Mouse (Mus musculus): ENCODE results near the gene Naa25. TPM values are rescaled to one million over a fixed set of nuclear protein-coding genes. Genes with fewer than 3 reads are reported as not detected.

The Naa25 gene
- total RNA-seq, 1 experiment, result 92.3 TPM

DNA sequence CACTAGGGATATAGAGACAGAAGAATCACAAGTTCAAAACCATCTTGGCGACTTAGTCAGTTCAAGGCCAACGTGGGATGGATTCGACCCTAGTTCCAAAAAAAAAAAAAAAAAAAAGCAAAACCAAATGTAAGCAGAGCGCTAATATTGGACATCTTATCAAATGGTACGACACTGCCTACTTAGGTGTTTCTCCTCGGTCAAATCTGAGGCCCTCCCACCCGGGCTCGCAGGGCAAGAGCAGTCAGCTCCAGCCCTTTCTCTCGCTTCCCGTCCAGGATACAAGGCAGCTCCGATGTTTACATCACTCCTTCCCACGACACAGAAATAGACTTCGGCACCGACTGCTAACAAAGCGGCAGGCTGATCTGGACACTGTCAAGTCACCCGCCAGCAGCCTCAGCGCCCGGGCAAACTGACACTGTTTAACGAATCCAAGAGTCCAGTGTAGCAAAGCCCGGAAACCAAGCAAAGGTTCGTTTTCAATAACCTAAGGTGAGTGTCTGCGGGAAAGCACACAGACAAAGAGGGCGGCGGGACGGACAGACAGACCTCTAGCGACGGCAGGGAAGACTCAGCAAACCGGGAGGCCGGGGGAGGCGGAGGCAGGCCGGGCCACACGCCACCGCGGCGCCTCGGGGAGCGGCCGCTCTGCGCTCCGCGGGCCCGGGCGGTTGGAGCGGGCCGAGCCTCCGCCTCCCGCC lies 12.8 kb upstream of the Naa25 start:
- no peak for TF ChIP-seq HCFC1 (IDR thresholded peaks at IDR 0.05; ENCODE audit: borderline replicate concordance, insufficient read depth, low read length)
- 0 out of 2 replicates have a peak, but pooled peaks have one; percentile 67 for TF ChIP-seq ZNF384 (IDR thresholded peaks at IDR 0.05; ENCODE audit: low read depth, low read length)
- peaks cover 0 to 4% of the 10 kb centered on the region in 2 experiments; a peak in 1 of 4 replicates for H3K4me1 ChIP-seq (ENCODE audit: control insufficient read depth in 2 of 2, insufficient read depth in 2 of 2, low read length in 2 of 2, poor library complexity in 1 of 2)
- in situ Hi-C loops (cut with MboI; ENCODE audit: low sequenced_read_pairs in 2 of 2, unreplicated experiment in 2 of 2), result loop anchor here in 1 of 2 experiments (10.0 kb wide), 1 partner anchor 170 kb away; no protein-coding TSS in a partner anchor
- H3K27ac ChIP-seq (ENCODE audit: insufficient read depth, low read depth, low read length, poor library complexity, severe bottlenecking), result no peak overlapping the region
- H3K4me3 ChIP-seq (ENCODE audit: insufficient read depth in 1 of 2, low read depth in 1 of 2, low read length in 2 of 2, poor library complexity in 1 of 2, severe bottlenecking in 1 of 2), result peak overlapping the region; percentile 73 to 78
- H3K9me3 ChIP-seq (ENCODE audit: control insufficient read depth, insufficient read depth, low read depth, low read length), result no peaks in the 10 kb centered on the region
- H3K36me3 ChIP-seq (ENCODE audit: control insufficient read depth, insufficient read depth, low read length, poor library complexity, severe bottlenecking), result no peaks in the 10 kb centered on the region
- DNase-seq (ENCODE audit: low read depth, low spot score), result no peak
- peak overlapping the region; percentile 76 for H3K9ac ChIP-seq (ENCODE audit: insufficient read depth, low read depth, low read length, poor library complexity, severe bottlenecking)

DNA sequence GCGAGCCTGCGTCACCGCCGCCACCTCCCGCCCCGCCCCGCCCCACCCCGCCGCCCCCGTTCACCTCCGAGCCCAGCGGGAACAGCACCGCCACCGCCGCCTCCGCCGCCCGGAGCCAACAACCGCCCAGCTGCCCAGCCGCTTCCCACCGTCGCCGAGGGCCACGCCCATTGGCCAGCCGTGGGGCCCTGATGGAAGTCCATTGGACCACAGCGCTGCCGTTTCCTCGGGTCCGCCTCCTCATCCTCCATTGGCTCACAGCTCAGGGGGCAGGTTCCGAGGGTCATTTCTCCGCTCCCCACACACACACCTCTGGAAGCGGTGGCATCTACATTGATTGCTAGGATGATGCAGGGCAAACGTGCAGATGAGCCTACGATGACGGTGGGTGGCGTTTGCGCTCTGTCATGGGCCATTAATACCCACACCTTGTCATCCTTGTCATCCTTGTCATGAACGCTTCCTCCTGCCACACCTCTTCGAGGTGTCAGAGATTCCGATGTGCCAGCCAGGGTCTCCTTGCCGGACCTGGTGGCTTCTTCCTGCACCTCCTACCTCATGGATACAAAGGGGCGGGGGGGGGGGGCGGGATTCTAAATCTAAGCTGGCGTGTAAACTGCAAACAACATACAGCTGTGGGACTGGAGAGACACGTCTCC lies 12.1 kb upstream of the Naa25 start, which contains the start of gene Trafd1:
Trafd1 (minus strand) TSS at position 172 of the 659 bp plus-strand sequence.
- Histone ChIP-seq H3K4me1 (ENCODE audit: control insufficient read depth in 2 of 2, insufficient read depth in 2 of 2, low read length in 2 of 2, poor library complexity in 1 of 2) (peaks cover 0 to 4% of the 10 kb centered on the region in 2 experiments; a peak in 1 of 4 replicates), H3K9ac (ENCODE audit: insufficient read depth, low read depth, low read length, poor library complexity, severe bottlenecking) (peak within 1 kb of the TSS; percentile 76), H3K27ac (ENCODE audit: insufficient read depth, low read depth, low read length, poor library complexity, severe bottlenecking) (no peak within 1 kb of the TSS), H3K4me3 (ENCODE audit: insufficient read depth in 1 of 2, low read depth in 1 of 2, low read length in 2 of 2, poor library complexity in 1 of 2, severe bottlenecking in 1 of 2) (peak within 1 kb of the TSS; percentile 73 to 78), H3K9me3 (ENCODE audit: control insufficient read depth, insufficient read depth, low read depth, low read length) (no peaks in the 10 kb centered on the region), H3K36me3 (ENCODE audit: control insufficient read depth, insufficient read depth, low read length, poor library complexity, severe bottlenecking) (no peaks in the 10 kb centered on the region)
- in situ Hi-C loops (cut with MboI; ENCODE audit: low sequenced_read_pairs in 2 of 2, unreplicated experiment in 2 of 2), result loop anchor here in 1 of 2 experiments (10.0 kb wide), 1 partner anchor 171 kb away; no protein-coding TSS in a partner anchor
- peak; percentile 80 for DNase-seq (ENCODE audit: low read depth, low spot score)
- TF ChIP-seq CHD2 (IDR thresholded peaks at IDR 0.05; ENCODE audit: low read depth, low read length), result peak; percentile 27; the same call in 1 of the 2 replicates
- TF ChIP-seq ZNF384 (IDR thresholded peaks at IDR 0.05; ENCODE audit: low read depth, low read length), result no peak

DNA sequence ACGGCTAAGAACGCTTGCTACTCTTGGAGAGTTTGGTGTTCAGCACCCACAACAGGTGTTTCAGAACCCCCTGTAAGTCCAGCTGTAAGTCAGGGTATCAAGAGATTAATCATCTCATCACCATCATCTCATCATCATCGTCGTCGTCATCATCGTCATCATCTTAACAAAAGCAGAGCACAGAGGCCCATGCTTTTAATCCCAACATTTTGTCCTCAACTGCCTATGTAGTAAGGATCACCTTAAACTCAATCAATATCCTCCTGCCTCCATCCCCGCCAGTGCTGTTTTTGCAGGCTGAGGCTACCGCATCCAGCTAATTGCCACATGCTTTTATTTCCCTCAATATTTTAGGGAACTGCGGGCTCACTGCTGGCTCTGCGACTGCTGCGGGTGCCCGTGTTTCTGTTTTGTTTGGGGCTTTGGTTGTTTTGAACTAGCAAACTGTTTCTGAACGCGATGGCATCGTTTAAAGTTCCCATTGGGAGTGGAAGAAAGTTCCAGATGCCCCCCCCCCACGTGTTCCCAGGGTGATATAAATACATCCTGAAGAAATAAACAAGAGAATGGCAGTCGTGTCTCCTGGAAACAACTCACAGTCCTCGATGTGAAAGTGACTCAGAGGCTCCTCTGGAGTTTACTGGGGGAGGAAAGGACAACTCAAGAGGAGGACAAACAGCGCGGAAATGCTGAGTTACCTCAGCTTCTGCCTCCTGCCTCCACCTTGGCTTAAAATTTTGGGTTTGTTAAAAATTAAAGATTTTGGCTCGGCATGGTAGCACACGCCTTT lies 11.4 kb upstream of the Naa25 start:
- no peak for TF ChIP-seq CHD2 (IDR thresholded peaks at IDR 0.05; ENCODE audit: low read depth, low read length)
- H3K9ac ChIP-seq (ENCODE audit: insufficient read depth, low read depth, low read length, poor library complexity, severe bottlenecking), result no peak overlapping the region
- peaks cover 0 to 4% of the 10 kb centered on the region in 2 experiments; a peak in 1 of 4 replicates for H3K4me1 ChIP-seq (ENCODE audit: control insufficient read depth in 2 of 2, insufficient read depth in 2 of 2, low read length in 2 of 2, poor library complexity in 1 of 2)
- no peaks in the 10 kb centered on the region for H3K36me3 ChIP-seq (ENCODE audit: control insufficient read depth, insufficient read depth, low read length, poor library complexity, severe bottlenecking)
- H3K9me3 ChIP-seq (ENCODE audit: control insufficient read depth, insufficient read depth, low read depth, low read length), result no peaks in the 10 kb centered on the region
- in situ Hi-C loops (cut with MboI; ENCODE audit: low sequenced_read_pairs in 2 of 2, unreplicated experiment in 2 of 2), result loop anchor here in 1 of 2 experiments (10.0 kb wide), 1 partner anchor 172 kb away; no protein-coding TSS in a partner anchor
- H3K4me3 ChIP-seq (ENCODE audit: insufficient read depth in 1 of 2, low read depth in 1 of 2, low read length in 2 of 2, poor library complexity in 1 of 2, severe bottlenecking in 1 of 2), result peak overlapping the region in 1 of 2 experiments; percentile 73; a peak in 2 of 4 replicates
- no peak for DNase-seq (ENCODE audit: low read depth, low spot score)
- no peak overlapping the region for H3K27ac ChIP-seq (ENCODE audit: insufficient read depth, low read depth, low read length, poor library complexity, severe bottlenecking)

DNA sequence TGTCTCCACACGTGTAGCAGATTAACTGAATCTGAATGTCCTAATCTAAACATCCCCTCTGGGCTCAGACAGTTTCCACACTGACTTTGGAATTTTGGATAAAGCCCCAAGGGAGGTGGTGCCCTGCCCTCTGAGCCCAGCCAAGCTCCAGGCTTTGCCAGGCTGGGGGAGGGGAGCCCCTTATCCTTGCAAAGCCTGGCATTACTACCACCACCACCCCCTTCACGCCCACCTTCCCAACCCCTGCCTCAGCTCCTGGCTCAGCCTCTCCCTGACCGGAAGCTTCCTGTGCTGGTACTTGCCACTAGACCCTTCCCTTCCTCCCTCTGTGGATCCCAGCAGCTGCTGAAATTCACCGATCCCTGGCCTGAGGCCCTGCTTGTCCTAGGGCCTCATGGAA lies 10.6 kb upstream of the Naa25 start:
- Histone ChIP-seq H3K9ac (ENCODE audit: insufficient read depth, low read depth, low read length, poor library complexity, severe bottlenecking) (no peak overlapping the region), H3K9me3 (ENCODE audit: control insufficient read depth, insufficient read depth, low read depth, low read length) (no peaks in the 10 kb centered on the region), H3K4me3 (ENCODE audit: insufficient read depth in 1 of 2, low read depth in 1 of 2, low read length in 2 of 2, poor library complexity in 1 of 2, severe bottlenecking in 1 of 2) (no peak overlapping the region), H3K4me1 (ENCODE audit: control insufficient read depth in 2 of 2, insufficient read depth in 2 of 2, low read length in 2 of 2, poor library complexity in 1 of 2) (peaks cover 0 to 4% of the 10 kb centered on the region in 2 experiments; a peak in 1 of 4 replicates), H3K36me3 (ENCODE audit: control insufficient read depth, insufficient read depth, low read length, poor library complexity, severe bottlenecking) (no peaks in the 10 kb centered on the region), H3K27ac (ENCODE audit: insufficient read depth, low read depth, low read length, poor library complexity, severe bottlenecking) (no peak overlapping the region)
- TF ChIP-seq HCFC1 (IDR thresholded peaks at IDR 0.05; ENCODE audit: borderline replicate concordance, insufficient read depth, low read length) (no peak), MAFK (IDR thresholded peaks at IDR 0.05; ENCODE audit: insufficient read depth, low read depth, low read length) (no peak), ZC3H11A (IDR thresholded peaks at IDR 0.05; ENCODE audit: borderline replicate concordance, low read depth, low read length) (no peak), ZNF384 (IDR thresholded peaks at IDR 0.05; ENCODE audit: low read depth, low read length) (no peak), CHD2 (IDR thresholded peaks at IDR 0.05; ENCODE audit: low read depth, low read length) (no peak)
- DNase-seq (ENCODE audit: low read depth, low spot score), result no peak
- in situ Hi-C loops (cut with MboI; ENCODE audit: low sequenced_read_pairs in 2 of 2, unreplicated experiment in 2 of 2), result loop anchor here in 1 of 2 experiments (10.0 kb wide), 1 partner anchor 172 kb away; no protein-coding TSS in a partner anchor
